Comparison of ENCODE assay signal across 7 mouse cellular contexts in genomic region chr9:70140340-70140739, GRCm38 (mm10). TPM values are rescaled to one million over a fixed set of nuclear protein-coding genes. Genes with fewer than 3 reads are reported as not detected.
DNase-seq lines count a peak whose midpoint lies in the region; ATAC-seq lines count a peak whose summit lies in the region.

No protein-coding gene starts in this region.

- 56% methylated on average over 4 of the region's 4 CpGs for WGBS in lung, embryonic 16.5 days
- WGBS in forebrain, embryonic 14.5 days, result 64% methylated on average over 4 of the region's 4 CpGs
- WGBS in limb, embryonic 10.5 days, result 67% methylated on average over 4 of the region's 4 CpGs
- WGBS in stomach, embryonic 14.5 days, result 62% methylated on average over 4 of the region's 4 CpGs

- DNase-seq in lung, postnatal 36 days, result no peak
- no peak for DNase-seq in forebrain, embryonic 14.5 days (ENCODE audit: low spot score)
- DNase-seq in limb, embryonic 10.5 days (ENCODE audit: low spot score), result no peak
- DNase-seq in left cerebral cortex, adult 8-10 months (ENCODE audit: low spot score in 2 of 2), result no peak
- DNase-seq in embryo, embryonic 10 days (ENCODE audit: low spot score), result no peak

- peaks cover 11% of the 10 kb centered on the region for H3K4me1 ChIP-seq in lung, embryonic 16.5 days (replicated peaks; ENCODE audit: control insufficient read depth, insufficient read depth, low read length)
- peaks cover 4% of the 10 kb centered on the region; the same call in 1 of the 2 replicates for H3K4me1 ChIP-seq in forebrain, embryonic 14.5 days (ENCODE audit: control insufficient read depth, insufficient read depth, low read length)
- peaks cover 39% of the 10 kb centered on the region for H3K4me1 ChIP-seq in limb, embryonic 10.5 days
- H3K4me1 ChIP-seq in stomach, embryonic 14.5 days (ENCODE audit: control insufficient read depth, insufficient read depth, low read length), result 0 out of 2 replicates have a peak, but pooled peaks cover 7% of the 10 kb centered on the region

- peak overlapping the region; percentile 56; the same call in 1 of the 2 replicates for H3K4me3 ChIP-seq in lung, embryonic 16.5 days (ENCODE audit: low read length)
- H3K4me3 ChIP-seq in forebrain, embryonic 14.5 days (ENCODE audit: low read depth, low read length), result peak overlapping the region; percentile 60
- H3K4me3 ChIP-seq in limb, embryonic 10.5 days, result peak overlapping the region; percentile 71
- H3K4me3 ChIP-seq in stomach, embryonic 14.5 days (ENCODE audit: low read depth, low read length), result peak overlapping the region; percentile 56; the same call in 1 of the 2 replicates

- H3K27me3 ChIP-seq in lung, embryonic 16.5 days (ENCODE audit: control insufficient read depth, insufficient read depth, low read depth, low read length), result peaks cover 3% of the 10 kb centered on the region; the same call in 1 of the 2 replicates
- no peaks in the 10 kb centered on the region for H3K27me3 ChIP-seq in forebrain, embryonic 14.5 days (replicated peaks; ENCODE audit: control insufficient read depth, insufficient read depth, low read length)
- H3K27me3 ChIP-seq in limb, embryonic 10.5 days (ENCODE audit: low read depth, poor library complexity, severe bottlenecking), result peaks cover 55% of the 10 kb centered on the region
- H3K27me3 ChIP-seq in stomach, embryonic 14.5 days (ENCODE audit: control insufficient read depth, insufficient read depth, low read length), result 0 out of 2 replicates have a peak, but pooled peaks cover 3% of the 10 kb centered on the region

- H3K9ac ChIP-seq in lung, embryonic 16.5 days (ENCODE audit: low read length), result no peak overlapping the region; the same call in 1 of the 2 replicates
- 0 out of 2 replicates have a peak overlapping the region, but pooled peaks have one; percentile 70 for H3K9ac ChIP-seq in forebrain, embryonic 14.5 days (ENCODE audit: low read length)
- no peak overlapping the region for H3K9ac ChIP-seq in stomach, embryonic 14.5 days (replicated peaks; ENCODE audit: low read depth, low read length)

- H3K4me2 ChIP-seq in lung, embryonic 16.5 days (ENCODE audit: low read depth, low read length), result peak overlapping the region; percentile 95
- H3K4me2 ChIP-seq in forebrain, embryonic 14.5 days (ENCODE audit: low read length), result peak overlapping the region; percentile 90
- peak overlapping the region; percentile 97; the same call in 1 of the 2 replicates for H3K4me2 ChIP-seq in stomach, embryonic 14.5 days (replicated peaks; ENCODE audit: low read depth, low read length)

- no peaks in the 10 kb centered on the region for H3K9me3 ChIP-seq in lung, embryonic 16.5 days (ENCODE audit: control insufficient read depth, low read length)
- no peaks in the 10 kb centered on the region for H3K9me3 ChIP-seq in forebrain, embryonic 14.5 days (replicated peaks; ENCODE audit: control insufficient read depth, low read length)
- H3K9me3 ChIP-seq in limb, embryonic 10.5 days (replicated peaks), result no peaks in the 10 kb centered on the region
- H3K9me3 ChIP-seq in stomach, embryonic 14.5 days (ENCODE audit: control insufficient read depth, low read depth, low read length), result no peaks in the 10 kb centered on the region; the same call in 1 of the 2 replicates

- ATAC-seq in lung, embryonic 16.5 days (ENCODE audit: low read depth), result no peak
- ATAC-seq in forebrain, embryonic 14.5 days, result no peak
- no peak for ATAC-seq in stomach, embryonic 14.5 days (ENCODE audit: insufficient number of reproducible peaks, insufficient read depth, low FRiP score, low read depth)

- H3K27ac ChIP-seq in lung, embryonic 16.5 days (ENCODE audit: low read length), result no peak overlapping the region
- no peak overlapping the region for H3K27ac ChIP-seq in forebrain, embryonic 14.5 days (ENCODE audit: low read depth, low read length)
- no peak overlapping the region for H3K27ac ChIP-seq in limb, embryonic 10.5 days
- no peak overlapping the region for H3K27ac ChIP-seq in stomach, embryonic 14.5 days (ENCODE audit: low read length)

- H3K36me3 ChIP-seq in lung, embryonic 16.5 days (ENCODE audit: control insufficient read depth, insufficient read depth, low read length), result no peaks in the 10 kb centered on the region
- H3K36me3 ChIP-seq in forebrain, embryonic 14.5 days (ENCODE audit: control insufficient read depth, insufficient read depth, low read length), result no peaks in the 10 kb centered on the region
- no peaks in the 10 kb centered on the region for H3K36me3 ChIP-seq in limb, embryonic 10.5 days
- no peaks in the 10 kb centered on the region for H3K36me3 ChIP-seq in stomach, embryonic 14.5 days (ENCODE audit: control insufficient read depth, insufficient read depth, low read length)

RNA-seq across cellular contexts. Expression of gene Fam81a, which starts 2.0 kb away (rescaled TPM):
- polyA plus RNA-seq in lung, embryonic 16.5 days (2015; fragmentation: Nextera tagmentation; extraction: Ambion mirVana), result 7.4 and 8.6 TPM in 2 replicates
- polyA plus RNA-seq in forebrain, embryonic 14.5 days (2014; fragmentation: Nextera tagmentation; extraction: Ambion mirVana), result 5.6 and 8.4 TPM in 2 replicates
- polyA plus RNA-seq in limb, embryonic 10.5 days (2016; fragmentation: Nextera tagmentation; extraction: Ambion mirVana), result 1.6 and 2.1 TPM in 2 replicates
- 4.6 and 8.5 TPM in 2 replicates for polyA plus RNA-seq in stomach, embryonic 14.5 days (2014; fragmentation: Nextera tagmentation; extraction: Ambion mirVana)
- total RNA-seq in left cerebral cortex, adult 8-10 months (2022), result 100 to 1,000 TPM; 144 to 155 (median 151) TPM
